Mouse (Mus musculus) embryonic facial prominence, embryonic 10.5 days (tissue): Measurements from ENCODE around the gene Nr0b2. TPM values are rescaled to one million over a fixed set of nuclear protein-coding genes. Genes with fewer than 3 reads are reported as not detected.
"Not testable (repeated sequence)": the region's sequence is repeated elsewhere in the genome, so short reads cannot be mapped to it uniquely, and the experiment has no call there.

Source experiments
- DNase-seq: peaks from one replicate; pipeline ENCODE4 v3.0.0-alpha.2; 2017; ENCODE audit warnings: low spot score
- H3K27ac ChIP-seq: fragments of 300-500 bp; sonication (generic); replicated peaks from 2 replicates; pipeline ENCODE4 v1.5.1; 2016; ENCODE audit warnings: mild to moderate bottlenecking
- H3K27me3 ChIP-seq: fragments of 300-500 bp; sonication (generic); replicated peaks from 2 replicates; pipeline ENCODE4 v1.6.1; 2016; ENCODE audit warnings: low read depth, mild to moderate bottlenecking; ENCODE audit not compliant: poor library complexity, severe bottlenecking
- H3K36me3 ChIP-seq: fragments of 300-500 bp; sonication (generic); replicated peaks from 2 replicates; pipeline ENCODE4 v1.6.1; 2016; ENCODE audit warnings: mild to moderate bottlenecking, moderate library complexity
- H3K4me1 ChIP-seq: fragments of 300-500 bp; sonication (generic); 2 replicates; pipeline ENCODE4 v1.6.1; 2016
- H3K4me3 ChIP-seq: fragments of 300-500 bp; sonication (generic); 2 replicates; pipeline ENCODE4 v1.5.1; 2016; ENCODE audit warnings: mild to moderate bottlenecking, moderate library complexity
- H3K9me3 ChIP-seq: fragments of 300-500 bp; sonication (generic); 2 replicates; pipeline ENCODE4 v1.6.1; 2016; ENCODE audit warnings: mild to moderate bottlenecking
- WGBS: fragments of 180-500 bp; shearing (Covaris S2); methylation state at CpG from one replicate; pipeline ENCODE4 v1.1.7; 2016; 5-methylcytosine and 5-hydroxymethylcytosine counted together
- polyA plus RNA-seq: library from polyadenylated mRNA; unstranded; fragments of >200 nt; fragmentation: Nextera tagmentation; extraction: Ambion mirVana; gene quantifications from 2 replicates; pipeline ENCODE4 v1.2.1, GENCODE M21; 2016

Nr0b2 gene
- polyA plus RNA-seq: 0.17 TPM in 1 of 2 replicates, not detected in the other

DNA sequence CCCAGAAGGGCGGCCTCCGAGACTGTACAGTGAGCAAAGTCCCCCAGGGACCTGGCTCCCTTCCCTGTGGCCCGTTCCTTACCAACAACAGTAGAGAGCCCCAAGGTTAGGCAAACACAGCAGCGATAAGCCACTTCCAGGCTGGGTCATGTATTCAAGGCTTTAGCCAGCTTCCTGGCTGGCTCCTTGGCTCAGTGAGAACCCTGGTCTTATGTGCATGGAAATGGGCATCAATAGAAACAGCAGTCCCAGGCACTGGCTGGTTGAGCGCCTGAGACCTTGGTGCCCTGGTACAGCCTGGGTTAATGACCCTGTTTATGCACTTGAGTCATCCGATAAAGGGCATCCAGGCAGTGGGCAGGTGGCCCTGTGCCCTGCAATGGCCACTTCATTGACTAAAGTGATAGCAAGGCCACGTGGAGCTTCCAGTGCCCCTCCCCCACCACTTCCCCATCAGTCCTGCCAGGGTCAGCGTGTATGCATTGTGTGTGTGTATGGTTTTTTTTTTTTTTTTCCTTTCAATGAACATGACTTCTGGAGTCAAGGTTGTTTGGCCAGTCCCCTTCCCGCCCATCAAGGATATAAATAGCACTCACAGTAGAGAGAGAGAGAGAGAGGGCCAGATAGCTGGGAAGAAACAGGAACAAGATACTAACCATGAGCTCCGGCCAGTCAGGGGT is at the start of gene Nr0b2:
Gene Nr0b2 (plus strand): TSS at position 609 of the 680 bp plus-strand sequence.
- WGBS: 74% methylated on average over 10 of the region's 10 CpGs
- H3K27ac ChIP-seq: no peak within 1 kb of the TSS
- H3K27me3 ChIP-seq: peaks cover 27% of the 10 kb centered on the region

GRCm38 (mm10) chr4:133504300-133504699 is 48.9 kb upstream of the Nr0b2 start:
- Histone ChIP-seq H3K4me3 (no peak overlapping the region), H3K9me3 (no peaks in the 10 kb centered on the region), H3K27ac (no peak overlapping the region), H3K27me3 (peaks cover 85% of the 10 kb centered on the region), H3K36me3 (no peaks in the 10 kb centered on the region), H3K4me1 (peaks cover 7% of the 10 kb centered on the region)
- 61% methylated on average over 5 of the region's 5 CpGs for WGBS
- DNase-seq: no peak

More for the DNA sequence above, at the start of gene Nr0b2:
- H3K4me3 ChIP-seq: no peak within 1 kb of the TSS
- H3K9me3 ChIP-seq: no peaks in the 10 kb centered on the region
- peaks cover 15% of the 10 kb centered on the region for H3K4me1 ChIP-seq
- no peaks in the 10 kb centered on the region for H3K36me3 ChIP-seq
- DNase-seq: no peak

DNA sequence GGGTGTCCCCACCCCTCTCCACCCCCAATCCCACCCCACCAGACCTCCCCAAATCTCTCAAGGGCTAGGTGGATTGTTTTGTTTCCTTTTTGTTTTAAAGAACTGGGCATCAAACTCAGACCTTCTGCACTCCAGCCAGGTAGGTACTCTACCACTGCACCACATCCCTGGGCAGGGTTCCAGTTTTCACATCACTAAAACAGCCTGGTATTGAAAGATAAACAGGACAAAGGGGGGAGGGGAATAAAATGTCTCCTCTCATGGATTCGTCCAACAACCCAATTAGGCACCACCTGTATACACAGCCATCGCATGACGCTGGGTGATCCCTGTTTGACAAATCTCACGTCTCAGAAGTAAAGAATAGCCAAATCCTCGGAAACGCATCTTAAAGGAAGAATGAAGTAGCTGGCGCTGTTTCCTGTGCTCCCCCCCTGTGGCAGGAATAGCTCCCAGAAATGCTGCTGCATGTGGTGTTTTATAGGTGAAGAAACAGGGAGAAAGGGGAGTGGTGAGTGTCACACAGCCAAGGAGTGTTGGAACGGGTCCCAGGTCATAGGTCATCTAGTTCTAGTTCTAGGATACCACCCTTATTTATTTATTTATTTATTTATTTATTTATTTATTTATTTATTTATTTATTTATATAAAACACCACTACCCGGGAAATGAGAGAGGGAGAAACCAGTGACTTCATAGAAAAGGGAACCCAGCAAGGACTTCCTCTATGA is 48.3 kb upstream of the Nr0b2 start:
- no peaks in the 10 kb centered on the region for H3K9me3 ChIP-seq
- no peaks in the 10 kb centered on the region for H3K36me3 ChIP-seq
- peaks cover 79% of the 10 kb centered on the region for H3K27me3 ChIP-seq
- no peak overlapping the region for H3K27ac ChIP-seq
- DNase-seq: no peak
- H3K4me3 ChIP-seq: no peak overlapping the region
- 70% methylated on average over 9 of the region's 9 CpGs for WGBS
- peaks cover 5% of the 10 kb centered on the region; the same call in 1 of the 2 replicates for H3K4me1 ChIP-seq

- Histone ChIP-seq H3K4me1 (peaks cover 5% of the 10 kb centered on the region; the same call in 1 of the 2 replicates), H3K4me3 (no peak overlapping the region), H3K9me3 (no peaks in the 10 kb centered on the region), H3K36me3 (no peaks in the 10 kb centered on the region), H3K27ac (no peak overlapping the region), H3K27me3 (peaks cover 62% of the 10 kb centered on the region)
- WGBS: 74% methylated on average over 5 of the region's 5 CpGs
- DNase-seq: no peak
Measured at GRCm38 (mm10) chr4:133506573-133506972, 46.6 kb upstream of the Nr0b2 start.

GRCm38 (mm10) chr4:133508990-133509389 is 44.2 kb upstream of the Nr0b2 start:
- Histone ChIP-seq H3K27me3 (peaks cover 41% of the 10 kb centered on the region), H3K4me1 (peaks cover 3% of the 10 kb centered on the region; the same call in 1 of the 2 replicates), H3K36me3 (no peaks in the 10 kb centered on the region), H3K4me3 (no peak overlapping the region), H3K9me3 (no peaks in the 10 kb centered on the region), H3K27ac (no peak overlapping the region)
- WGBS: 87% methylated on average over 7 of the region's 7 CpGs
- no peak for DNase-seq

DNA sequence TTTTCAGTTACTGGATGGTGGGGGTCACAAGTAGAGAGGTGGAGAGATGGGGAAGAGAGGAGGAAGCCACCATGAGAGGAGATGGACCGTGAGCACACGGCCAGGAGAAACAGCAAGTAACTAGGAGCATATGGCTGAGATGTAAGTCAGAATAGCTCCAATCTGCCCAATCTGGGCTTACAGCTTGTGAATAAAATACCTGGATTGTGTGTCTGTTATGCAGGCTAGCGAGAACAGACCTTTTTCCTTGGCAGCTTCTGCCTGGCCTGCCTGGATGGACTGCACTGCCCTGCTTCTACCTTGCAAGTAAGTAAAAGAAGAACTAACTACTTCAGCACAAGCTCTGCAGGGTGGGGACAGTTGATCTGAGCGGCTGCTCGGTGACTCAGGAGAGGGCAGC is 42.1 kb upstream of the Nr0b2 start:
- 86% methylated on average over 5 of the region's 5 CpGs for WGBS
- Histone ChIP-seq H3K27ac (no peak overlapping the region), H3K27me3 (peaks cover 24% of the 10 kb centered on the region), H3K36me3 (no peaks in the 10 kb centered on the region), H3K4me3 (no peak overlapping the region), H3K9me3 (no peaks in the 10 kb centered on the region), H3K4me1 (no peaks in the 10 kb centered on the region)
- DNase-seq: no peak

DNA sequence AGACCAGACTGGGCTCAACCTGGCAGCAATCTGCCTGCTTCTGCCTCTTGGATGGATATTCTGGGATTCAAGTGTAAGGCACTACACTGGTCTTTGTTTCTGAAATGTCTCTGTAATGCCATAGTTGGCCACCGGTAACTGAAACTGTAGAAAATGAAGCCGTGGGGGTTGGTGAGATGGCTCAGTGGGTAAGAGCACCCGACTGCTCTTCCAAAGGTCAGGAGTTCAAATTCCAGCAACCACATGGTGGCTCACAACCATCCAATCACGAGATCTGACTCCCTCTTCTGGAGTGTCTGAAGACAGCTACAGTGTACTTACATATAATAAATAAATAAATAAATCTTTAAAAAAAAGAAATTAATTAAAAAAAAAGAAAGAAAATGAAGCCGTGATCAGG is 40.7 kb upstream of the Nr0b2 start:
- H3K36me3 ChIP-seq, H3K4me3 ChIP-seq, H3K9me3 ChIP-seq, H3K27ac ChIP-seq, H3K4me1 ChIP-seq, DNase-seq: not testable (repeated sequence)
- WGBS: 42% methylated on average over 5 of the region's 5 CpGs
- peaks cover 29% of the 10 kb centered on the region for H3K27me3 ChIP-seq

- WGBS: 15% methylated on average over 8 of the region's 8 CpGs
- H3K4me3 ChIP-seq: no peak overlapping the region
- H3K9me3 ChIP-seq: no peaks in the 10 kb centered on the region
- H3K36me3 ChIP-seq: no peaks in the 10 kb centered on the region
- no peak overlapping the region for H3K27ac ChIP-seq
- H3K27me3 ChIP-seq: peaks cover 31% of the 10 kb centered on the region
- no peaks in the 10 kb centered on the region for H3K4me1 ChIP-seq
- peak; percentile 76 for DNase-seq
Measured at GRCm38 (mm10) chr4:133512972-133513371, 40.2 kb upstream of the Nr0b2 start.

GRCm38 (mm10) chr4:133518601-133519368 is 34.4 kb upstream of the Nr0b2 start, which contains the start of gene Kdf1:
Kdf1 (plus strand) TSS chr4:133518963.
- H3K27ac ChIP-seq: peak within 1 kb of the TSS; percentile 78
- 4% methylated on average over 69 of the region's 69 CpGs for WGBS
- peaks cover 13% of the 10 kb centered on the region for H3K4me1 ChIP-seq
- H3K27me3 ChIP-seq: peaks cover 57% of the 10 kb centered on the region
- peak within 1 kb of the TSS; percentile 59 for H3K4me3 ChIP-seq
- H3K9me3 ChIP-seq: no peaks in the 10 kb centered on the region
- H3K36me3 ChIP-seq: no peaks in the 10 kb centered on the region
- DNase-seq: peak; percentile 68

DNA sequence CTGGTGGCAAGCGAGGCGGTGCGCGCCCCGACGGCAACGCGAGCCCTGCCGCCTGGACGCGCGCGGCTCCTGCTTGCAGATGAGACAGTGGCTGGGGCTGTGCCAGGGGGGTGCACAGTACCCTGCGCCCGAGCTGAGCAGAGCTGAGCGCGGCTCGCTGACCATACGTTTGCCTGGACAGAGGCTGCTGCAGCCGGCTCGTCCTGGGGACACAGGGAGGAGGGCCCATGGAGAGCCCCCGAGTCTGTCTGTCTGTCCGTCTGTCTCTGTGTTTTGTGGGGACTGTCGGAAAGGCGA is 33.9 kb upstream of the Nr0b2 start:
- Histone ChIP-seq H3K27ac (peak overlapping the region; percentile 78; the same call in 1 of the 2 replicates), H3K27me3 (peaks cover 57% of the 10 kb centered on the region)
- 5% methylated on average over 25 of the region's 25 CpGs for WGBS

DNA sequence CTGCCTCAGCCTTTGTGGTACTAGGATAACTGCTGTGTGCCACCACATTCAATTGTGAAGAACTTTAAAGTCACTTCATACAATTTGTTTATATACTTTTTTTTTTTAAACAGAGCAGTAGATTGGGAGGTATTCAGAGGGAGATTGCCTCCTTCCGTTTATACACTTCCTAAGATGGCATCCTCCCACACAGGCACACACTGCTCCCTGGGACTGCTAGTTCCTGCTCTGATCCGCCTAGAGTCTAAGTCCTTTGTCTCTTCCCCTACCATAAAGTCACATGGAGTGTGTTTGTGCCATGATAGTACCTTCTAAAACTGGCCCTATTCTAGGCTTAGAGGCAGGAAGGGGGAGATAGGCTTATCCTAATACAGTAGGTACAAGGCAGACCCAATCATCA is 31.7 kb upstream of the Nr0b2 start:
- 76% methylated on average over 2 of the region's 2 CpGs for WGBS
- DNase-seq: no peak
- no peak overlapping the region for H3K4me3 ChIP-seq
- H3K27ac ChIP-seq: no peak overlapping the region
- H3K9me3 ChIP-seq: 0 out of 2 replicates have a peak, but pooled peaks cover 3% of the 10 kb centered on the region
- H3K36me3 ChIP-seq: peaks cover 4% of the 10 kb centered on the region
- peaks cover 53% of the 10 kb centered on the region for H3K27me3 ChIP-seq
- H3K4me1 ChIP-seq: peaks cover 13% of the 10 kb centered on the region

More for the DNA sequence above, 33.9 kb upstream of the Nr0b2 start:
- Histone ChIP-seq H3K36me3 (no peaks in the 10 kb centered on the region), H3K4me3 (peak overlapping the region; percentile 59), H3K4me1 (peaks cover 13% of the 10 kb centered on the region), H3K9me3 (no peaks in the 10 kb centered on the region)
- DNase-seq: no peak

DNA sequence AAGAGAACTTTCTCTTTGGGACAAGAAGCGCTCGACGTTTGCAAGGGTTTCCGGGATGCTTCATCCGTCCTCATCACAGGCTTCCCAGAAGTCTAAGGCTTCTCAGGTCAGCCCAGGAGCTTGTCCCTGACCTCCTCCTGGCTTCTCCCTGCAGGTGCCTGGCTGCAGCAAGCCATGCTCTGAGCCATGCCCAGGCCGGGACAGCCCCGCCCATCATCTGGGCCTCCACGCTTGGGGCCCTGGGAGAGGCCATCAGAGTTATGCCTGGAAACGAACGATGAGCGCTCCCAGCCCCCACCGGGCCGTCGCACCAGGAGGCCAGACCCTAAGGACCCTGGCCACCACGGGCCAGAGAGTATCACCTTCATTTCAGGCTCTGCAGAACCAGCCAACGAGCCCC is 25.4 kb upstream of the Nr0b2 start:
- WGBS: 66% methylated on average over 16 of the region's 16 CpGs
- no peak overlapping the region for H3K4me3 ChIP-seq
- no peak for DNase-seq
- no peaks in the 10 kb centered on the region for H3K27me3 ChIP-seq
- no peak overlapping the region for H3K27ac ChIP-seq
- peaks cover 67% of the 10 kb centered on the region for H3K36me3 ChIP-seq
- no peaks in the 10 kb centered on the region for H3K4me1 ChIP-seq
- 0 out of 2 replicates have a peak, but pooled peaks cover 3% of the 10 kb centered on the region for H3K9me3 ChIP-seq
